Mouse (Mus musculus): ENCODE measurements around the gene Capn8. TPM values are rescaled to one million over a fixed set of nuclear protein-coding genes. Genes with fewer than 3 reads are reported as not detected.

The Capn8 gene
- polyA plus RNA-seq, 1 experiment from 2014 or later = not detected

- 55% methylated on average over 4 of the region's 4 CpGs for WGBS
- Histone ChIP-seq H3K4me1 (ENCODE audit: control insufficient read depth, insufficient read depth, low read length) (peaks cover 10% of the 10 kb centered on the region), H3K9ac (ENCODE audit: low read length) (no peak overlapping the region), H3K4me2 (ENCODE audit: low read depth, severe bottlenecking) (no peak overlapping the region; the same call in 1 of the 2 replicates), H3K36me3 (ENCODE audit: control insufficient read depth, insufficient read depth, low read length) (no peaks in the 10 kb centered on the region), H3K27me3 (ENCODE audit: control insufficient read depth, insufficient read depth, low read length) (no peaks in the 10 kb centered on the region), H3K27ac (replicated peaks; ENCODE audit: low read depth, low read length) (peak overlapping the region; percentile 48; the same call in 1 of the 2 replicates), H3K9me3 (ENCODE audit: control insufficient read depth, low read length) (no peaks in the 10 kb centered on the region), H3K4me3 (ENCODE audit: low read depth, low read length) (no peak overlapping the region)
- no peak for DNase-seq (ENCODE audit: low spot score)
- no peak for ATAC-seq (ENCODE audit: insufficient number of reproducible peaks, low FRiP score, low TSS enrichment, low read depth)
These were observed 9.9 kb downstream of the Capn8 start for GRCm38 (mm10) chr1:182574666-182575049.

GRCm38 (mm10) chr1:182584169-182584568 is 19.4 kb downstream of the Capn8 start:
- Histone ChIP-seq H3K4me3 (ENCODE audit: low read depth, low read length) (no peak overlapping the region), H3K27me3 (ENCODE audit: control insufficient read depth, insufficient read depth, low read length) (no peaks in the 10 kb centered on the region), H3K27ac (replicated peaks; ENCODE audit: low read depth, low read length) (no peak overlapping the region), H3K36me3 (ENCODE audit: control insufficient read depth, insufficient read depth, low read length) (no peaks in the 10 kb centered on the region), H3K9ac (ENCODE audit: low read length) (no peak overlapping the region), H3K9me3 (ENCODE audit: control insufficient read depth, low read length) (no peaks in the 10 kb centered on the region), H3K4me2 (ENCODE audit: low read depth, severe bottlenecking) (no peak overlapping the region), H3K4me1 (ENCODE audit: control insufficient read depth, insufficient read depth, low read length) (0 out of 2 replicates have a peak, but pooled peaks cover 2% of the 10 kb centered on the region)
- ATAC-seq (ENCODE audit: insufficient number of reproducible peaks, low FRiP score, low TSS enrichment, low read depth) (no peak), DNase-seq (ENCODE audit: low spot score) (no peak)
- 86% methylated on average over 6 of the region's 6 CpGs for WGBS

DNA sequence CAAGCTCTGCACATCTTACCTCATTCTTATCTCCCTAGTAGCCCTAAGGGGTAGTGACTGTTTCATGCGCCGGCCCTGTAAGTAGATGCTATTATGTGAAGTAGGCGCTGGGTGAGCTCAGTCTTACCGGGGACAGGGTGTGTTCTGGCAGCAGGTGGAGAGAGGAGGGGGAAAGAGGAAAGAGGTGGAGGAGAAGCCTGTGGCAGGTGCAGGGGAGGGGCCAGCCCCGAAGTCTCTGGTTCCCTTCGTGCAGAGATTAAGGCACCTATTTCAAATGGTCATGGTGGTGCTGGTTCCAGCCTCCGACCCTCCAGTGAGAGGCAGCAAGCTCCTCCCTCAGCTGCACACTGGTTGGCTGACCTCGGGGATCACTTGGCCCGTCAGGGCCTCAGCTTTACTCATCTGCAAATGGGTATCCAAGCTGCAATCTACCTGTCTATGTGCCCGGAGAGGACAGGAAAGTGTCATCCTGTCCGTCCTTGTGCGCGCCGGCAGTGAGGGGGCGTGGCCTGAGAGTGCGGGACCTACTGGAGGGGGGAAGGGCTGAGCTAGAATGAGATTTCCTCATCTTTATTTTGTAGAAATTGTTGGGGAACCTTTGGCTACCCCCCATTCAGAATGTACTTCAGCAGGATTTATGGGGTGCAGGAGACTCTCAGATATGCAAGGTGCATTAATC is 20.5 kb downstream of the Capn8 start:
- Histone ChIP-seq H3K27ac (replicated peaks; ENCODE audit: low read depth, low read length) (no peak overlapping the region), H3K27me3 (ENCODE audit: control insufficient read depth, insufficient read depth, low read length) (no peaks in the 10 kb centered on the region), H3K36me3 (ENCODE audit: control insufficient read depth, insufficient read depth, low read length) (no peaks in the 10 kb centered on the region), H3K9ac (ENCODE audit: low read length) (no peak overlapping the region), H3K9me3 (ENCODE audit: control insufficient read depth, low read length) (no peaks in the 10 kb centered on the region), H3K4me3 (ENCODE audit: low read depth, low read length) (no peak overlapping the region), H3K4me1 (ENCODE audit: control insufficient read depth, insufficient read depth, low read length) (0 out of 2 replicates have a peak, but pooled peaks cover 2% of the 10 kb centered on the region), H3K4me2 (ENCODE audit: low read depth, severe bottlenecking) (peak overlapping the region; percentile 42)
- ATAC-seq (ENCODE audit: insufficient number of reproducible peaks, low FRiP score, low TSS enrichment, low read depth) (no peak; the same call in 1 of the 2 replicates), DNase-seq (ENCODE audit: low spot score) (no peak)
- WGBS = 16% methylated on average over 16 of the region's 16 CpGs

DNA sequence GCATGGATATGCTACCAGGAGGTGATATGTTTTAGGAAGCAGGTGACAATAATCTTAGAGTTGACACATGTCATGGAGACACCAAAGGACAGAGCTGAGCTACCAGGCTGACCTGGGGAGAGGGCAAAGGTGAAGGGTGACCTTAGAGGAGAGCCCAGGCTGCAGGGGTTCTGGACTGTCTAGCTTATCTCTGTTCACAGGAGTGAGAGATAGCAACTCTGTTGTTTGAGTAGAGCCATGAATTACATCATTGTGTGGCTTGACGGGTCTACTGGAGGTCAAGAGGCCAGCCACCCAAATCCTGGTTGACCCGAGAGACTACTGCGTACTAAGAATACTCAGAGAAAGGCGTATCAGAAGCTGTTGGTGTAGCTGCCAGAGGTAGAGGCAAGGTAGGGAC is 22.9 kb downstream of the Capn8 start:
- H3K36me3 ChIP-seq (ENCODE audit: control insufficient read depth, insufficient read depth, low read length) = no peaks in the 10 kb centered on the region
- no peak overlapping the region for H3K9ac ChIP-seq (ENCODE audit: low read length)
- no peaks in the 10 kb centered on the region for H3K9me3 ChIP-seq (ENCODE audit: control insufficient read depth, low read length)
- no peak overlapping the region for H3K4me3 ChIP-seq (ENCODE audit: low read depth, low read length)
- no peaks in the 10 kb centered on the region for H3K27me3 ChIP-seq (ENCODE audit: control insufficient read depth, insufficient read depth, low read length)
- H3K27ac ChIP-seq (replicated peaks; ENCODE audit: low read depth, low read length) = no peak overlapping the region
- 74% methylated on average over 4 of the region's 4 CpGs for WGBS
- no peak overlapping the region for H3K4me2 ChIP-seq (ENCODE audit: low read depth, severe bottlenecking)
- DNase-seq (ENCODE audit: low spot score) (no peak), ATAC-seq (ENCODE audit: insufficient number of reproducible peaks, low FRiP score, low TSS enrichment, low read depth) (no peak)
- H3K4me1 ChIP-seq (ENCODE audit: control insufficient read depth, insufficient read depth, low read length) = 0 out of 2 replicates have a peak, but pooled peaks cover 2% of the 10 kb centered on the region

DNA sequence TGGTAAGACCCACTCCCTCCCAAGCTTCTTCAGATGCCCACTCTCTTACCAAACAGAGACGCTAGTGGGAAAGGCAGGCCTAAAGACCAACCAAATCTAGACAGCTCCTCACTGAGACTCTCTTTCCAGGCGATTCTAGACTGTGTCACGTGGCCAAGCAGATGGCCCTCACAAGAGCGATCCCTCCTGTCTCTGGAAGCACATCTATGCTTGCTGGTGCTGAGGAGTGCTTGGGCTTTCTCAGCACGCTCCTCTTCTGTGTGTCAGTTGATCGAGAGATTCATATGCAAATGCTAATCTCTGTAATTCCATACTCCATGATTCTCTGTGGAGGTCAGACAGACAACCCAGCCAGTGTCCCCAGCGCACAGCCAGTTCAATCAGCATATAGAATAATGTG is 26.7 kb downstream of the Capn8 start:
- ATAC-seq (ENCODE audit: insufficient number of reproducible peaks, low FRiP score, low TSS enrichment, low read depth) (no peak), DNase-seq (ENCODE audit: low spot score) (no peak)
- H3K27me3 ChIP-seq (ENCODE audit: control insufficient read depth, insufficient read depth, low read length) = no peaks in the 10 kb centered on the region
- H3K4me1 ChIP-seq (ENCODE audit: control insufficient read depth, insufficient read depth, low read length) = no peaks in the 10 kb centered on the region
- H3K4me3 ChIP-seq (ENCODE audit: low read depth, low read length) = no peak overlapping the region
- no peak overlapping the region for H3K4me2 ChIP-seq (ENCODE audit: low read depth, severe bottlenecking)
- no peak overlapping the region for H3K27ac ChIP-seq (replicated peaks; ENCODE audit: low read depth, low read length)
- H3K9ac ChIP-seq (ENCODE audit: low read length) = no peak overlapping the region
- H3K9me3 ChIP-seq (ENCODE audit: control insufficient read depth, low read length) = no peaks in the 10 kb centered on the region
- H3K36me3 ChIP-seq (ENCODE audit: control insufficient read depth, insufficient read depth, low read length) = no peaks in the 10 kb centered on the region
- 83% methylated on average over 7 of the region's 7 CpGs for WGBS

- Histone ChIP-seq H3K4me1 (ENCODE audit: control insufficient read depth, insufficient read depth, low read length) (no peaks in the 10 kb centered on the region), H3K27me3 (ENCODE audit: control insufficient read depth, insufficient read depth, low read length) (no peaks in the 10 kb centered on the region), H3K9ac (ENCODE audit: low read length) (no peak overlapping the region), H3K4me2 (ENCODE audit: low read depth, severe bottlenecking) (no peak overlapping the region), H3K4me3 (ENCODE audit: low read depth, low read length) (no peak overlapping the region), H3K27ac (replicated peaks; ENCODE audit: low read depth, low read length) (no peak overlapping the region), H3K9me3 (ENCODE audit: control insufficient read depth, low read length) (no peaks in the 10 kb centered on the region), H3K36me3 (ENCODE audit: control insufficient read depth, insufficient read depth, low read length) (no peaks in the 10 kb centered on the region)
- WGBS = 80% methylated on average over 4 of the region's 4 CpGs
- ATAC-seq (ENCODE audit: insufficient number of reproducible peaks, low FRiP score, low TSS enrichment, low read depth) (no peak), DNase-seq (ENCODE audit: low spot score) (no peak)
These were observed 27.6 kb downstream of the Capn8 start for GRCm38 (mm10) chr1:182592436-182592835.

- Histone ChIP-seq H3K9me3 (ENCODE audit: control insufficient read depth, low read length) (no peaks in the 10 kb centered on the region), H3K4me3 (ENCODE audit: low read depth, low read length) (no peak overlapping the region), H3K9ac (ENCODE audit: low read length) (no peak overlapping the region), H3K4me1 (ENCODE audit: control insufficient read depth, insufficient read depth, low read length) (0 out of 2 replicates have a peak, but pooled peaks cover 2% of the 10 kb centered on the region), H3K27me3 (ENCODE audit: control insufficient read depth, insufficient read depth, low read length) (no peaks in the 10 kb centered on the region), H3K36me3 (ENCODE audit: control insufficient read depth, insufficient read depth, low read length) (no peaks in the 10 kb centered on the region), H3K4me2 (ENCODE audit: low read depth, severe bottlenecking) (no peak overlapping the region), H3K27ac (replicated peaks; ENCODE audit: low read depth, low read length) (no peak overlapping the region)
- ATAC-seq (ENCODE audit: insufficient number of reproducible peaks, low FRiP score, low TSS enrichment, low read depth) (no peak), DNase-seq (ENCODE audit: low spot score) (no peak)
- 73% methylated on average over 17 of the region's 17 CpGs for WGBS
These were observed 40.7 kb downstream of the Capn8 start for GRCm38 (mm10) chr1:182605330-182606150.

GRCm38 (mm10) chr1:182609701-182610335 is 45.0 kb downstream of the Capn8 start:
- Histone ChIP-seq H3K27me3 (ENCODE audit: control insufficient read depth, insufficient read depth, low read length) (no peaks in the 10 kb centered on the region), H3K4me3 (ENCODE audit: low read depth, low read length) (no peak overlapping the region), H3K4me2 (ENCODE audit: low read depth, severe bottlenecking) (no peak overlapping the region), H3K36me3 (ENCODE audit: control insufficient read depth, insufficient read depth, low read length) (no peaks in the 10 kb centered on the region), H3K27ac (replicated peaks; ENCODE audit: low read depth, low read length) (no peak overlapping the region), H3K4me1 (ENCODE audit: control insufficient read depth, insufficient read depth, low read length) (0 out of 2 replicates have a peak, but pooled peaks cover 2% of the 10 kb centered on the region), H3K9me3 (ENCODE audit: control insufficient read depth, low read length) (no peaks in the 10 kb centered on the region), H3K9ac (ENCODE audit: low read length) (no peak overlapping the region)
- ATAC-seq (ENCODE audit: insufficient number of reproducible peaks, low FRiP score, low TSS enrichment, low read depth) (no peak), DNase-seq (ENCODE audit: low spot score) (no peak)
- WGBS = 84% methylated on average over 4 of the region's 4 CpGs
